Mouse (Mus musculus) ES-E14 (cell line): ENCODE data around the gene Adgrv1. TPM values are rescaled to one million over a fixed set of nuclear protein-coding genes. Genes with fewer than 3 reads are reported as not detected.

ENCODE experiments used
- DNase-seq: peaks from one replicate; pipeline ENCODE4 v3.0.0-alpha.2; 2013; ENCODE audit warnings: low read depth, low spot score
- H3K27ac ChIP-seq: 2 replicates; pipeline ENCODE4 v1.5.1; 2012; ENCODE audit warnings: low read depth, mild to moderate bottlenecking, low read length, moderate library complexity, mixed read lengths; ENCODE audit not compliant: poor library complexity, insufficient read depth, severe bottlenecking
- H3K36me3 ChIP-seq: 2 replicates; pipeline ENCODE4 v1.6.1; 2012; ENCODE audit warnings: mild to moderate bottlenecking, low read length, moderate library complexity, mixed read lengths; ENCODE audit not compliant: control insufficient read depth, poor library complexity, insufficient read depth, severe bottlenecking
- H3K4me1 ChIP-seq, 2 experiments: fragments of 150-350 bp in 1 of 2; sonication (generic) in 1 of 2; 2 replicates each; pipeline ENCODE4 v1.6.1; 2012; ENCODE audit warnings: low read length in 2 of 2, mild to moderate bottlenecking in 1 of 2, mixed read lengths in 1 of 2; ENCODE audit not compliant: control insufficient read depth in 2 of 2, insufficient read depth in 2 of 2, poor library complexity in 1 of 2
- H3K4me3 ChIP-seq, 2 experiments: fragments of 150-350 bp in 1 of 2; sonication (generic) in 1 of 2; 2 replicates each; pipeline ENCODE4 v1.5.1; 2012; ENCODE audit warnings: low read length in 2 of 2, low read depth in 1 of 2, mild to moderate bottlenecking in 1 of 2, mixed read lengths in 1 of 2; ENCODE audit not compliant: insufficient read depth in 1 of 2, poor library complexity in 1 of 2, severe bottlenecking in 1 of 2
- H3K9ac ChIP-seq: 2 replicates; pipeline ENCODE4 v1.6.1; 2012; ENCODE audit warnings: low read depth, mild to moderate bottlenecking, low read length, mixed read lengths; ENCODE audit not compliant: poor library complexity, insufficient read depth, severe bottlenecking
- H3K9me3 ChIP-seq: fragments of 150-350 bp; sonication (generic); 2 replicates; pipeline ENCODE4 v1.6.1; 2012; ENCODE audit warnings: low read depth, mild to moderate bottlenecking, low read length; ENCODE audit not compliant: control insufficient read depth, insufficient read depth
- CHD2 ChIP-seq: IDR thresholded peaks from 2 replicates; pipeline ENCODE4 v1.6.1; 2014; ENCODE audit warnings: mild to moderate bottlenecking, low read depth, low read length, inconsistent platforms
- HCFC1 ChIP-seq: IDR thresholded peaks from 2 replicates; pipeline ENCODE4 v1.6.1; 2012; ENCODE audit warnings: low read length, inconsistent platforms, borderline replicate concordance; ENCODE audit not compliant: insufficient read depth
- MAFK ChIP-seq: IDR thresholded peaks from 2 replicates; pipeline ENCODE4 v1.6.1; 2014; ENCODE audit warnings: mild to moderate bottlenecking, low read depth, low read length, inconsistent platforms; ENCODE audit not compliant: insufficient read depth
- ZC3H11A ChIP-seq: IDR thresholded peaks from 2 replicates; pipeline ENCODE4 v1.6.1; 2012; ENCODE audit warnings: low read depth, mild to moderate bottlenecking, inconsistent platforms, low read length, borderline replicate concordance
- ZNF384 ChIP-seq: IDR thresholded peaks from 2 replicates; pipeline ENCODE4 v1.6.1; 2012; ENCODE audit warnings: low read depth, low read length, inconsistent platforms
- in situ Hi-C, 2 experiments: fragments of 600-800 bp; cut with MboI; formaldehyde crosslinking; loops; one replicate each; pipeline ENCODE4 v1.15.1; 2025; ENCODE audit warnings: low sequenced_read_pairs in 2 of 2, inconsistent platforms in 1 of 2; ENCODE audit not compliant: unreplicated experiment in 2 of 2
- total RNA-seq: library from RNA; depleted of rRNA; stranded (reverse); fragments of 300-350 nt; gene quantifications from 2 replicates; pipeline ENCODE4 v1.2.3, GENCODE M21; 2012

Adgrv1 gene
- total RNA-seq, 1 experiment = 22.0 TPM

DNA sequence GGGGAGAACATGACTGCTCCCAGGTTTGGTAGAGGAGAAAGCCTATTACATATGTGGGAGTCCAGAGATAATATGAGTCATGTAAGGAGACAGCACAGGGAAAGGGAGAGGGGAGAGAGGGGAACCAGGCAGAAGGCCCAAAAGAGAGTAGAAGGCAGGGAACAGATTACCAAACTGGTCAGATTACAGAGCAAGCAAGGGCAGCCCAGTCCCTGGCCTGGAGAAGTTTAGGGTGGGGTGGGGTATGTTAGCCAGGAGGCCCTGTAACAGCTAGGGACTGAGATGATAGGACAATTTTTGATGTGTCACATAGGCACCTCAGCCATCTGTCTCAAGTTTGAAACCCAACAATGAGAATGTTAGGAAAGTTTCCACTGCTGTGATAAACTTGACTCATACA is 498.5 kb downstream of the Adgrv1 start:
- Histone ChIP-seq H3K27ac (no peak overlapping the region), H3K36me3 (no peaks in the 10 kb centered on the region), H3K9ac (no peak overlapping the region), H3K4me1 (peaks cover 0 to 2% of the 10 kb centered on the region in 2 experiments; a peak in 1 of 4 replicates), H3K9me3 (no peaks in the 10 kb centered on the region), H3K4me3 (no peak overlapping the region)
- in situ Hi-C loops = no loop called here
- DNase-seq = no peak
- TF ChIP-seq ZC3H11A = no peak
- no peak for TF ChIP-seq MAFK
- no peak for TF ChIP-seq CHD2
- TF ChIP-seq HCFC1 = no peak
- no peak for TF ChIP-seq ZNF384

DNA sequence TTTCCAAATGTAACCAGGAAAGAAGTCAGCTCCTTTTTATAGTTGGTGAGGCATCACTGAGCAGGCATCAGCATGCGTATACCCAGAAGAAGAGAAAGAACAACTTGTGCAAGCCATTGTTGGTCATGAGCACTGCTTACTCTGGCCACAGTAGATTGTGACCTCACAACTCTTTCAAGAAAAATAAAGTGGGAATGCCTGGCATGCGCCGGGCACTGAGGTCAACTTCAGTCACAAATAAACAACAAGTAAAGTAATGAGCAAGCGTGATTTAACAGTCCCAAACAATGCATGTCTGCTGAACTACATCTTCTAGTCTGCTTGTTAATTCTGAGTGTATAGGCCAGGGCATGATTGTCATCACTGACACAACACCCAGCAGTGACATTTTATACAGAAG is 499.6 kb downstream of the Adgrv1 start:
- in situ Hi-C loops = no loop called here
- Histone ChIP-seq H3K36me3 (no peaks in the 10 kb centered on the region), H3K4me1 (peaks cover 0 to 4% of the 10 kb centered on the region in 2 experiments; a peak in 1 of 4 replicates), H3K27ac (no peak overlapping the region), H3K9ac (no peak overlapping the region), H3K4me3 (no peak overlapping the region), H3K9me3 (no peaks in the 10 kb centered on the region)
- TF ChIP-seq ZNF384 = no peak
- TF ChIP-seq HCFC1 = no peak
- TF ChIP-seq MAFK = no peak
- TF ChIP-seq CHD2 = no peak
- TF ChIP-seq ZC3H11A = no peak
- no peak for DNase-seq

DNA sequence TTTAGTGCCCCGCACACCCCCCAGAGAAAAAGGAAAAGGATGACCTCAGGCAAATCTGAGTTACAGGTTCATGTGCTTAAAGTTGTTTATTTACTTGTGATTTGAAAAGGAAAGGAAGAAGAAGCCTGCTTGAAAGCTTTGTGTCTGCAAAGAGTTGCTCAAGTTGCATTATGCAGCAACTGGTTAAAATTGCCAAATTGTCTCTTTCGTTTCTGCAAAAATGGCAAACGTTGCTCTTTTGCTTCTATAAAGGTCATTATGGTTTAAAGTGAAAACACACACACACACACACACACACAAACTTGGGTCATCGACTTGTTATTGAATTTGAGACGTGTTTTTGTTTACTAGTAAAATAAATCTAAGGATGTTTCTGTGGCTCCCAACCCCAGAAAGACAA is 500.3 kb downstream of the Adgrv1 start:
- in situ Hi-C loops = no loop called here
- Histone ChIP-seq H3K9me3 (no peaks in the 10 kb centered on the region), H3K36me3 (no peaks in the 10 kb centered on the region), H3K9ac (no peak overlapping the region), H3K4me1 (peaks cover 0 to 4% of the 10 kb centered on the region in 2 experiments; a peak in 1 of 4 replicates), H3K27ac (no peak overlapping the region), H3K4me3 (no peak overlapping the region)
- no peak for DNase-seq
- no peak for TF ChIP-seq ZNF384
- no peak for TF ChIP-seq HCFC1
- TF ChIP-seq CHD2 = no peak
- no peak for TF ChIP-seq MAFK
- TF ChIP-seq ZC3H11A = no peak

DNA sequence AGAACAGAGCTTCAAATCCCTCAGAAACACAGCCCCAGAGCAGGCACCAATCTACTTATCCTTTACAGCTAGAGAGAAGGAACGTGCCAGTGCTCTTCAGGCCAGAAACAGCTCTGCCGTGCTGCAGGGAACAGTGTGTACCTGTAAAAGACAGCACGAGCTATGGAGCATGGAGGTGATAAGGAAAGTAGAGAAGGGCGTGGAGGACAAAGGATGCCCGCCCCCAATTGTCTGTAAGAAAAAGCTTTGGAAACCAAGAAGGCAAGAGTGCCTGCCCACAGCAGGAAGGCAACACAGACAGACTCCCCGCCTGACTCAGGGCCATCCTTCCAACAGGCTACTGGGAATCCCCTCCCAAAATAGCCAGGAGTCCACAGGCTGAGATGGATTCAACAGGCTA is 501.1 kb downstream of the Adgrv1 start:
- Histone ChIP-seq H3K9me3 (no peaks in the 10 kb centered on the region), H3K4me3 (no peak overlapping the region), H3K9ac (no peak overlapping the region), H3K27ac (no peak overlapping the region), H3K36me3 (no peaks in the 10 kb centered on the region), H3K4me1 (peaks cover 0 to 4% of the 10 kb centered on the region in 2 experiments; a peak in 1 of 4 replicates)
- DNase-seq = peak; percentile 24
- TF ChIP-seq CHD2 = no peak
- TF ChIP-seq ZC3H11A = no peak
- no peak for TF ChIP-seq MAFK
- TF ChIP-seq ZNF384 = no peak
- no peak for TF ChIP-seq HCFC1
- in situ Hi-C loops = no loop called here

DNA sequence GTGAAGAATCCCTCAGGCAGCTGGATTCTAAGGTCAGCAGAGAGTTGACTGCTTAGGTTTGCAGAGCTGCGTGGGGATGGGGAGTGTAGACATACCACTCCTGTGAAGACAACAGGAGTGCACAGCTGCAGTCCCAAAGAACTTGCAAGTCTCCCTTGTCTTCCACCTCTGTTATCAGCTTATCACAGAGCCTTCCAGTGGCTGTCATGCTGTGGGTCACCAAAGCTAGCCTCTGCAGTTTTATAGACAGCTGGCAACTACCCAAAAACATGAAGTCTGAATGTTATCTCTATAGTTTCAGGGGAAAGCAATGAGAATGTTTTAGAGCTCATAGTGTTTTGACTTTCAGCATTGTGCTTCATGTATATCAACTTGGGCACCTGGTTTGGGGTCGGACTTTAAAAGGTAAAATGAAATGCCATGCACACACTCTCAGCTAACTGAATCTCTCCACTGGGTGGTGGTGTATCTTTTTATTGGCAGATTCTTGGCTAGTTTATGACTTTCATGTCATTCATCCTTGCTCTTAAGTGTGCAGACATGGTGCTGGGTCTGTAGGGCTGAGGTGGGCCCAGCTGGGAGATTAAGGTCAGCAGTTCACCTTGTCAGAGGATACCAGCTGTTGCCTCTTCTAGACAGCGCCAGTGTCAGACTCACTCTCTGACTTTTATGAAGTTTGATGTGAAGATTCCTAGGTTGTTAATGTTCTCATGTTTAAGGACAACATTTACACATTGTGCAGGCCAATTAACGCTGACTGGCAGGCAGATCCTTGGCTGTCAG is 502.0 kb downstream of the Adgrv1 start:
- no peak overlapping the region for H3K4me3 ChIP-seq
- H3K9me3 ChIP-seq = no peaks in the 10 kb centered on the region
- H3K9ac ChIP-seq = no peak overlapping the region
- DNase-seq = no peak
- peaks cover 0 to 4% of the 10 kb centered on the region in 2 experiments; a peak in 1 of 4 replicates for H3K4me1 ChIP-seq
- in situ Hi-C loops = no loop called here
- H3K36me3 ChIP-seq = no peaks in the 10 kb centered on the region
- H3K27ac ChIP-seq = no peak overlapping the region
- TF ChIP-seq ZNF384 (no peak), ZC3H11A (no peak), HCFC1 (no peak), MAFK (no peak)
